Mouse (Mus musculus) neural tube, embryonic 11.5 days (tissue): Measurements from ENCODE around the gene Ubac2. TPM values are rescaled to one million over a fixed set of nuclear protein-coding genes. Genes with fewer than 3 reads are reported as not detected.
"Not testable (repeated sequence)": the region's sequence is repeated elsewhere in the genome, so short reads cannot be mapped to it uniquely, and the experiment has no call there.

Experiments used
- ATAC-seq: fragments of 200-750 bp; cut with Nextera tagmentation; 2 replicates; pipeline ENCODE4 v1.8.0; 2017; ENCODE audit warnings: moderate number of reproducible peaks, mild to moderate bottlenecking, moderate TSS enrichment, moderate library complexity; ENCODE audit not compliant: insufficient read depth, low FRiP score, low TSS enrichment
- DNase-seq: peaks from one replicate; pipeline ENCODE4 v3.0.0-alpha.2; 2015; ENCODE audit warnings: low spot score
- H3K27ac ChIP-seq: fragments of 300-500 bp; sonication (generic); 2 replicates; pipeline ENCODE4 v1.5.1; 2014; ENCODE audit warnings: low read depth, mild to moderate bottlenecking, low read length
- H3K27me3 ChIP-seq: fragments of 300-500 bp; sonication (generic); 2 replicates; pipeline ENCODE4 v1.6.1; 2014; ENCODE audit warnings: mild to moderate bottlenecking, low read length, mixed read lengths; ENCODE audit not compliant: control insufficient read depth, insufficient read depth
- H3K36me3 ChIP-seq: fragments of 300-500 bp; sonication (generic); 2 replicates; pipeline ENCODE4 v1.6.1; 2014; ENCODE audit warnings: mild to moderate bottlenecking, low read length, moderate library complexity, mixed read lengths; ENCODE audit not compliant: control insufficient read depth, insufficient read depth
- H3K4me1 ChIP-seq: fragments of 300-500 bp; sonication (generic); 2 replicates; pipeline ENCODE4 v1.6.1; 2014; ENCODE audit warnings: low read length, mixed read lengths; ENCODE audit not compliant: control insufficient read depth, insufficient read depth
- H3K4me2 ChIP-seq: fragments of 300-500 bp; sonication (generic); 2 replicates; pipeline ENCODE4 v1.6.1; 2014; ENCODE audit warnings: low read depth, mild to moderate bottlenecking, moderate library complexity
- H3K4me3 ChIP-seq: fragments of 300-500 bp; sonication (generic); 2 replicates; pipeline ENCODE4 v1.5.1; 2014; ENCODE audit warnings: low read depth, low read length
- H3K9ac ChIP-seq: fragments of 300-500 bp; sonication (generic); 2 replicates; pipeline ENCODE4 v1.6.1; 2014; ENCODE audit warnings: mild to moderate bottlenecking, low read length
- H3K9me3 ChIP-seq: fragments of 300-500 bp; sonication (generic); 2 replicates; pipeline ENCODE4 v1.6.1; 2016; ENCODE audit warnings: low read length; ENCODE audit not compliant: control insufficient read depth
- WGBS: fragments of 180-500 bp; shearing (Covaris S2); extraction: QIAGEN DNeasy Blood & Tissue Kit; methylation state at CpG from one replicate; pipeline ENCODE4 v1.1.7; 2014; 5-methylcytosine and 5-hydroxymethylcytosine counted together
- polyA plus RNA-seq: library from polyadenylated mRNA; unstranded; fragments of >200 nt; fragmentation: Nextera tagmentation; extraction: Ambion mirVana; gene quantifications from 2 replicates; pipeline ENCODE4 v1.2.1, GENCODE M21; 2014

The Ubac2 gene
- polyA plus RNA-seq, 1 experiment from 2014 or later: 70.4 TPM

GRCm38 (mm10) chr14:122068036-122068435 is 189.6 kb downstream of the Ubac2 start:
- not testable (repeated sequence) for H3K36me3 ChIP-seq, H3K27ac ChIP-seq, H3K9me3 ChIP-seq, H3K27me3 ChIP-seq, H3K4me1 ChIP-seq, H3K4me3 ChIP-seq, H3K4me2 ChIP-seq, DNase-seq, H3K9ac ChIP-seq, ATAC-seq
- WGBS: 50% methylated on average over 3 of the region's 3 CpGs

DNA sequence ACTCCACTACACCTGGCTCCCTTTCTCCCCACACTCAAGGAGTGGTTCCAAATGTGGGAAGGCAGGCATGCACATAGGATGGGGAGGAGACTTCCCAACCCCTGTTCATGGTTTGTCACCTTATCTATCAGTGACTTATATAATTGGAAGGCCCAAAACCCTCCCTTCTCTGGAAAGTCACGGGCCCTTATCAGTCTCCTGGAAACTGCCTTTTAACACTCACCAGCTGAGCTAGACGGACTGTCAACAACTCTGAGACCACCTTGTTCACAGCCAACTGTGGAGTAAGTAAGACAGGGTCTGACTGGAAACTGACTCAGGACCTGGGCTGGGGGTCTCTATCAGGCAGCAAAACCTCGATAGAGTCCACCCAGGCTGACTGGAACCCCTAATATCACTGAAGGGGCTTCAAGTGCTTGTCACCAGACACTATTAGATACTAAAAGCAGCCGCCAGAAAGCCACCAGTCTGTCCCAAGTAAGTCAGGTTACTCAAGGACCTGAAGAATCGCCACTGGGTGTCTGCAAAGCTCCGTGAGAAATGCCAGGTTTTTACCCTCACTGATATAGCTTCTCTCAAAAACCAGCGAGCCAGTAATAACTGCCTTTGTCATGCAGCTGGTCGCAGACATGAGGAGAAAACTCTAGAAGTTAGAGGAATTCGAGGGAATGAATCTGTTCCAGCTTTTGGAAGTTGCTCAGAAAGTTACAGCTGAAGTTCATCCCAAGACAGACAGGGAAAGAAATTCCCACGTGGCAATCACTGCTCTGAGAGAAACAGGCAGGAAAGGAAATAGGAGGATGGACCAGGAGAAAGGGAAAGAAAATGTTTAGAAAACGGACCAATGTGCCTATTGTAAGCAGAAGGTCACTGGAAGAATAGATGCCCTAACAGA is 190.6 kb downstream of the Ubac2 start:
- Histone ChIP-seq H3K4me1 (no peaks in the 10 kb centered on the region), H3K9ac (no peak overlapping the region), H3K4me2 (no peak overlapping the region), H3K4me3 (no peak overlapping the region), H3K27ac (no peak overlapping the region), H3K36me3 (no peaks in the 10 kb centered on the region), H3K9me3 (no peaks in the 10 kb centered on the region), H3K27me3 (no peaks in the 10 kb centered on the region)
- no peak for DNase-seq
- 63% methylated on average over 11 of the region's 11 CpGs for WGBS
- no peak for ATAC-seq

DNA sequence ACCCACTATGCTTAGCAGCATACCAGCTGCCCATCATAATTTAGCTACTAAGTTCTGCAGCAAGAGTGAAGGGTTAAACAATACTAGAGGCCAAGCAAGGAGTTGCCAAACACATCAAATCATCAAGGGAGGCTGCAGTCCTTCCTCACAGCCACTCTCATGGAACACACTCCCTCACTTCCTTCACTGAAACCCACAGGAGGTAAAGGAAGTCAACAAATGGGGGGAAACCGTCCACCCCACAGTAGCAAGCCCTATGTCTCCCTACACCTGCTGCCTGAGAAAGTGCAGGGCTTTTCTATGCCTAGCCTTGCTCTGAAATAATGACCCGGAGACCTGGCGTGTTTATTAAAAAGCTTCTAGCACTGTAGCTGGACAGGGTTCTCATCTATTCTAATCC is 191.5 kb downstream of the Ubac2 start:
- H3K4me3 ChIP-seq: no peak overlapping the region
- H3K27ac ChIP-seq: no peak overlapping the region
- no peaks in the 10 kb centered on the region for H3K27me3 ChIP-seq
- H3K9ac ChIP-seq: no peak overlapping the region
- 75% methylated on average over 3 of the region's 3 CpGs for WGBS
- ATAC-seq (no peak), DNase-seq (no peak)
- no peaks in the 10 kb centered on the region for H3K9me3 ChIP-seq
- no peaks in the 10 kb centered on the region for H3K36me3 ChIP-seq
- no peaks in the 10 kb centered on the region for H3K4me1 ChIP-seq
- no peak overlapping the region for H3K4me2 ChIP-seq

Other genes with a start within 250 kb of the Ubac2 start
- 4.2 and 5.4 TPM in 2 replicates for gene Dock9, start 80.8 kb upstream of the Ubac2 start, polyA plus RNA-seq
- gene Gpr18, start 37.2 kb downstream of the Ubac2 start, polyA plus RNA-seq: 0.15 and 0.16 TPM in 2 replicates
- 3.3 and 3.5 TPM in 2 replicates for gene Gpr183, start 86.6 kb downstream of the Ubac2 start, polyA plus RNA-seq
- gene Timm8a2, start 156.1 kb downstream of the Ubac2 start, polyA plus RNA-seq: not detected in 2 replicates
- 132 and 136 TPM in 2 replicates for gene Tm9sf2, start 228.4 kb downstream of the Ubac2 start, polyA plus RNA-seq